Mouse (Mus musculus): ENCODE data around the gene Vmn1r226.

Gene Vmn1r226

DNA sequence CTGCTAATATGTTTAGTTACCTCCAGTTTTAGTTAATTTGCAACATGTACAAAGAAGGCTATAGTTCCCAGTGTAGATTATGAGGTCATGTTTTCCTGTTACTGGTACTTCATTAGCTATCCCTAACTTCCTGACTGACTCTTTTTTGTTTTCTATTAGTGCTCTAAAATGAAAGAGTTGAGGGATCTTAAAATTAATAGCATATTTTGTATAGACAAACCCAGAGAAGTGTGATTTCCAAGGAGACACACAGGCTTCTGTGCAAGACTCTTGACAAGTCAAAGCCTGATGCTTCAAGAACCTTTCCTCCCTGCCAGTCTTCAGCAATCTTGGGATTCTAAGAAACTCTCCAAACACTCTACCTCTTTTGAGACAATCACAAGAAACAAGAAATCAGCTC lies at the start of gene Vmn1r226:
Gene Vmn1r226, plus strand, starts transcription at position 301 of the 400 bp plus-strand sequence.
- no peak for DNase-seq (ENCODE audit: low spot score in 2 of 2)

DNA sequence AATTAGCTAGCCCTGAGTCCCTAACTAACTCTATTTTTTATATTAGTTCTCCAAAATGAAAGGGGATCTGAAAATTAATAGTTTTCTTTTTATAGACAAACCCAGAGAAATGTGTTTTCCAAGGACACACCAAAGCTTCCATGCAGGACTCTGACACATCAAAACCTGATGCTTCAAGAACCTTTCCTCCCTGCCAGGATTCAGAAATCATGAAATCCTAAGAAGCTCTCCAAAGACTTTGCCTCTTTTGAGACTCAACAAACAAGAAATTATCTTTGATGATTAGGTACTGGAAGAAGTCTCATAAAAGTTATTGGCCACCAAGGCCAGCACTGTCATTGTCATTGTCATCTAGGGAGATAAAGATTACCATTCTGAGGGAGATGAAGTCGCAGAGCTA lies 46.9 kb downstream of the Vmn1r226 start, which contains the start of gene Vmn1r227:
Gene Vmn1r227, plus strand, starts transcription at position 301 of the 400 bp plus-strand sequence.
- no peak for DNase-seq (ENCODE audit: low spot score in 2 of 2)

Measured in frontal cortex, postnatal 10 days (tissue).